Mouse (Mus musculus) cerebellum, adult 11-12 months (tissue): ENCODE data around the gene Vmn1r201.

Source experiments
- DNase-seq: peaks from one replicate; pipeline ENCODE4 v3.0.0; 2022

Vmn1r201 gene

DNA sequence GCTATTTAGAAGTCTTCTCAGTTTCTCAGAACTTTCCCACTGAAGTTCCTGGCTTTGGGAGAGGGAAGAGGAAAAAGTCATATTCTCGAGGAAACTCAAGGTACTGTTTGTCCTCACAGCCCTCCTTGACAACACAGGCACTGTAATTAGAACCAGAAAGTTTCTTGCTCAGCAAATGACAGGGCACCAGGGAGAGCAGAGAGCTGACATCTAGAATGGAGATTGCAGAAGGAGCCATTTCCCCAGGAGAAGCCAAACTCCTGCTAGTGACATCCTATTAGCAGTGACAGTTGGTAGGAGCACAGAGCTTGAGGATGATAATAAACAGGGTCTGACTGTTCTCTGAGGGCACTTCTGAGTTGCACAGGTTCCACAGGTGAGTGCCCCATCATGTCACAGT lies at the start of gene Vmn1r201:
Gene Vmn1r201 (plus strand): TSS at position 301 of the 400 bp plus-strand sequence.
- DNase-seq: no peak

DNA sequence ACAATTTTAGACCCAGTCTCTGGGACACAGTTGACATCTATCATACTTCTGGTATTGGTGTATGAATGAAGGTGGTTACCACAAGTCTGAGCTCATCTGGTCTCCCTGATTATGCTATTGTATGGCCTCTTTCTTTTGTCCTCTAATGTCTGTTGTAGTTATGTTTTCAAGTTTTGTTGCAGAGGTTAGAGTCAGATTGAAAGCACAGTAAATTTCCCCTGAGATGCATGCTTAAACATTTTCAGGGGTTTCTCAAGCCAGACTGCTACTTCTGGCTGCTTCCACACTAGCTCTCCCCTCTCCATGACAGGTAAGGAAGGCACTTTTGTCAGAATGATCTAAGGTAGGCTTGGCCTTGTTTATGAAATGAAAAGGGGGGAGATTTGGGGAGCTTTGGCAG lies 16.6 kb upstream of the Vmn1r201 start:
- no peak for DNase-seq

DNA sequence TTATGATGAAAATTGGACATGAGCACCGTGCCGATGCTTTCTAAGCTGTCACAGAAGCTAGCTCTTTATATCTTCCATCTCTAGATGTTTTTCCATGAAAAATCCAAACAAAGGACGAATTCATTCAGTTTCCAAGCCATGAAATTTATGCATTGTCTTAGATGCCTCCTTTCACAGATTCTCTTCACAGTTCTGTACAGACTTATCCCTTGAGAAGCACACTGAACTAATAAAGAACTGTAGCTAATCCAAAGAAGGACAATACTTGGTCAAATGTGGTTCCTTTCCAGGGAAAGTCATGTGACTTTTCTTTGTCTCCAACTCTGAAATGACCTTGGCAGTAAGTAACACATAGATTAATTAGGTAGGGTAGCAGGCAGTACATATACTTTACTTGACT lies 30.7 kb downstream of the Vmn1r201 start:
- DNase-seq: no peak

DNA sequence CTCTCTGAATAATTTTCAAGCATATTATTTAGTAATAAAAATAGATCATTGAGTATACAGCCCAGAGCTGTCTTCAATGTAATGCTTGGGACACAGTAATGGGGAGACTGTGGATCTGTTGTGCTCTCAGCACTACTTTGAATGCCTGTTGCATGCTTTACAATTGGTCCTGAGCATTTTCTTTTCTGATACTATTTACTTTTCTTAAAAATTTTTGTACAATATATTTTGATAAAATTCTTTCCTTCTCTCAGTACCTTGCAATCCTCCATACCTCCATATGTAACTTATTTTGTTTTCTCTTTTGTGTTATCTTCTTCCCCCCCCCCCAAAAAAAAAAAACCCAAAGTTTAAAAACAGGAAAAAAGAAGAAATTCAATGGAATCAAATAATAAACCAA lies 33.6 kb downstream of the Vmn1r201 start, which contains the start of gene Vmn1r202:
Gene Vmn1r202 (minus strand): TSS at position 101 of the 400 bp plus-strand sequence.
- no peak for DNase-seq

DNA sequence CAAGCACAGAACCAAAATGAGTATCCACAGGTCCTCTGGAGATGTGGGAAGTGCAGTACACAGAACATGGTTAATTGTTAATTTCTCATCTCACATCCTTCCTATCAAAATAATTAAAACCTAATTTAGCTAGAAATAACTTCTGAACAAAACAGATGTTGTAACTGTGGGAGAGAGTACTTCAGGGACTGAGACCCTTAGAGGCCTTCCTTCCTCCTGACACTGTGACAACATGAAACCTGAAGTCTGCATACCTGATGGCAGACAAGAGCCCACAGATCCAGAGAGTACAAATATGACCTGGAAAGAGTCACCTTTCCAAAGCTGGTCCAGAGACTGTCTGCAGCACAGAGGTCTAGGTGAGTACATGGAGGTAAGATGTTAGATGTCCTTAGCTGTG lies 46.1 kb downstream of the Vmn1r201 start, which contains the start of gene Vmn1r203:
Gene Vmn1r203 (plus strand): TSS at position 301 of the 400 bp plus-strand sequence.
- DNase-seq: no peak
